Mouse (Mus musculus) frontal cortex, postnatal 36 days (tissue): ENCODE measurements around the gene Nop16.
A peak's percentile ranks its signal among the peaks of the same experiment; 100 is the strongest.
"Not testable (repeated sequence)": the region's sequence is repeated elsewhere in the genome, so short reads cannot be mapped to it uniquely, and the experiment has no call there.

Experiments
- DNase-seq, 2 experiments: peaks; one replicate each; pipeline ENCODE4 v3.0.0; 2022; ENCODE audit warnings: low spot score in 2 of 2

Nop16 gene

GRCm38 (mm10) chr13:54589996-54590951 is at the start of gene Nop16, which contains the start of gene Higd2a:
Gene Nop16, minus strand, starts transcription at chr13:54590090.
Gene Higd2a, plus strand, starts transcription at chr13:54590207.
- peak; percentile 95 to 98 for DNase-seq

- DNase-seq = no peak
Observed at GRCm38 (mm10) chr13:54635011-54635410, 45.1 kb upstream of the Nop16 start.

- DNase-seq = no peak
Observed at GRCm38 (mm10) chr13:54632731-54633277, 42.9 kb upstream of the Nop16 start.

GRCm38 (mm10) chr13:54629128-54629527 is 39.2 kb upstream of the Nop16 start:
- DNase-seq = no peak

GRCm38 (mm10) chr13:54621960-54622521 is 32.2 kb upstream of the Nop16 start:
- DNase-seq = no peak

- peak; percentile 99 to 100 for DNase-seq
Observed at GRCm38 (mm10) chr13:54621155-54621932, 31.5 kb upstream of the Nop16 start, which contains the start of gene Faf2. Gene Faf2, plus strand, starts transcription at chr13:54621784.

GRCm38 (mm10) chr13:54616998-54617397 is 27.1 kb upstream of the Nop16 start:
- DNase-seq = no peak

GRCm38 (mm10) chr13:54616307-54616706 is 26.4 kb upstream of the Nop16 start:
- no peak for DNase-seq

- DNase-seq = not testable (repeated sequence)
Observed at GRCm38 (mm10) chr13:54613141-54613540, 23.3 kb upstream of the Nop16 start.

GRCm38 (mm10) chr13:54610972-54611754 is 21.3 kb upstream of the Nop16 start, which contains the start of gene Cltb:
Gene Cltb, minus strand, starts transcription at chr13:54611344.
- peak; percentile 91 to 93 for DNase-seq

- DNase-seq = peak; percentile 37 to 38
Observed at GRCm38 (mm10) chr13:54610613-54610971, 20.7 kb upstream of the Nop16 start.

GRCm38 (mm10) chr13:54609301-54609700 is 19.4 kb upstream of the Nop16 start:
- no peak for DNase-seq

- DNase-seq = peak; percentile 44 to 48
Observed at GRCm38 (mm10) chr13:54608666-54609065, 18.8 kb upstream of the Nop16 start.

- no peak for DNase-seq
Observed at GRCm38 (mm10) chr13:54608002-54608401, 18.1 kb upstream of the Nop16 start.

GRCm38 (mm10) chr13:54607204-54607603 is 17.3 kb upstream of the Nop16 start:
- no peak for DNase-seq

GRCm38 (mm10) chr13:54605426-54605825 is 15.5 kb upstream of the Nop16 start:
- DNase-seq = no peak

- no peak for DNase-seq
Observed at GRCm38 (mm10) chr13:54604221-54604620, 14.3 kb upstream of the Nop16 start.

GRCm38 (mm10) chr13:54603501-54603900 is 13.6 kb upstream of the Nop16 start:
- no peak for DNase-seq

GRCm38 (mm10) chr13:54602639-54603111 is 12.8 kb upstream of the Nop16 start:
- no peak for DNase-seq

GRCm38 (mm10) chr13:54598622-54599143 is 8.8 kb upstream of the Nop16 start:
- no peak for DNase-seq
